ENCODE assay signal across 10 mouse cellular contexts in genomic region chr1:51671287-51671686, GRCm38 (mm10).
DNase-seq lines count a peak whose midpoint lies in the region; ATAC-seq and TF ChIP-seq lines count a peak whose summit lies in the region.
"Had no signal": no experiment of that assay in that cellular context is flagged by ENCODE, and none has a peak within 500 bp of the region (broad histone marks: within the 10 kb centered on the region; RNA-seq: fewer than 3 reads in every experiment).

No protein-coding gene starts in this region.

- TF ChIP-seq EP300 in ES-Bruce4 (IDR thresholded peaks at IDR 0.05; ENCODE audit: insufficient read depth, low read depth, low read length) = no peak

- DNase-seq in heart, adult 11 months = peak; percentile 90
- no peak for DNase-seq in heart, postnatal 36 days
- DNase-seq in cerebellum, postnatal 36 days = peak; percentile 73 to 76
- DNase-seq in kidney, postnatal 25 days = peak; percentile 29 to 58
- DNase-seq in lung, postnatal 4 days = peak; percentile 35 to 52
- no peak for DNase-seq in c-Kit-positive CD71-positive TER-119-positive erythroid progenitor cells, embryonic 14.5 days (ENCODE audit: low spot score)

- no peak overlapping the region for H3K4me3 ChIP-seq in ES-Bruce4 (ENCODE audit: low read depth, low read length)
- H3K4me3 ChIP-seq: heart, embryonic 13.5 days had no signal

- peak; percentile 27 for TF ChIP-seq CTCF in ES-Bruce4 (IDR thresholded peaks at IDR 0.05; ENCODE audit: low read depth, low read length)

- H3K9ac ChIP-seq in ES-Bruce4 (ENCODE audit: low read depth, poor library complexity, severe bottlenecking) = no peak overlapping the region
- H3K9ac ChIP-seq: heart, embryonic 13.5 days had no signal

- no peaks in the 10 kb centered on the region for H3K9me3 ChIP-seq in ES-Bruce4 (replicated peaks; ENCODE audit: control insufficient read depth, insufficient read depth, low read length, poor library complexity, severe bottlenecking)
- H3K9me3 ChIP-seq: G1E; heart, embryonic 13.5 days had no signal

- H3K4me1 ChIP-seq in ES-Bruce4 (ENCODE audit: control insufficient read depth, insufficient read depth, low read length) = no peaks in the 10 kb centered on the region
- H3K4me1 ChIP-seq: heart, embryonic 13.5 days had no signal

- ATAC-seq in megakaryocyte-erythroid progenitor cell, adult 5-6 weeks (replicated peaks; ENCODE audit: low FRiP score, low TSS enrichment, poor library complexity, severe bottlenecking) = no peak

- H3K27me3 ChIP-seq in ES-Bruce4 (ENCODE audit: control insufficient read depth, insufficient read depth, low read length, poor library complexity, severe bottlenecking) = no peaks in the 10 kb centered on the region
- H3K27me3 ChIP-seq: heart, embryonic 13.5 days had no signal

- H3K36me3 ChIP-seq in ES-Bruce4 (ENCODE audit: control insufficient read depth, insufficient read depth, low read length, poor library complexity, severe bottlenecking) = no peaks in the 10 kb centered on the region
- H3K36me3 ChIP-seq: G1E; heart, embryonic 13.5 days had no signal

- H3K27ac ChIP-seq in ES-Bruce4 (ENCODE audit: insufficient read depth, low read length) = no peak overlapping the region
- H3K27ac ChIP-seq: heart, embryonic 13.5 days had no signal

- TF ChIP-seq POLR2A in ES-Bruce4 (IDR thresholded peaks at IDR 0.05; ENCODE audit: insufficient read depth, low read length) = no peak

- intact Hi-C loops in heart, postnatal 36 days (cut with DNase I) = no loop called here

Comparison
In these comparisons a context has a peak if more than half of its experiments do, and no peak if none do; other contexts are left out.
1. DNase-seq: peak in heart, adult 11 months (single experiment), cerebellum, postnatal 36 days (2 of 2), kidney, postnatal 25 days (2 of 2) and lung, postnatal 4 days (2 of 2); none in heart, postnatal 36 days (0 of 2) and c-Kit-positive CD71-positive TER-119-positive erythroid progenitor cells, embryonic 14.5 days (single experiment).